Mouse (Mus musculus) thymus, postnatal 10 days (tissue): Measurements from ENCODE around the gene Gm10401.
A peak's percentile ranks its signal among the peaks of the same experiment; 100 is the strongest.
"Not testable (repeated sequence)": the region's sequence is repeated elsewhere in the genome, so short reads cannot be mapped to it uniquely, and the experiment has no call there.

Experiments used
- DNase-seq, 2 experiments: peaks; one replicate each; pipeline ENCODE4 v3.0.0; 2021; ENCODE audit warnings: low spot score in 2 of 2

Gene Gm10401

DNA sequence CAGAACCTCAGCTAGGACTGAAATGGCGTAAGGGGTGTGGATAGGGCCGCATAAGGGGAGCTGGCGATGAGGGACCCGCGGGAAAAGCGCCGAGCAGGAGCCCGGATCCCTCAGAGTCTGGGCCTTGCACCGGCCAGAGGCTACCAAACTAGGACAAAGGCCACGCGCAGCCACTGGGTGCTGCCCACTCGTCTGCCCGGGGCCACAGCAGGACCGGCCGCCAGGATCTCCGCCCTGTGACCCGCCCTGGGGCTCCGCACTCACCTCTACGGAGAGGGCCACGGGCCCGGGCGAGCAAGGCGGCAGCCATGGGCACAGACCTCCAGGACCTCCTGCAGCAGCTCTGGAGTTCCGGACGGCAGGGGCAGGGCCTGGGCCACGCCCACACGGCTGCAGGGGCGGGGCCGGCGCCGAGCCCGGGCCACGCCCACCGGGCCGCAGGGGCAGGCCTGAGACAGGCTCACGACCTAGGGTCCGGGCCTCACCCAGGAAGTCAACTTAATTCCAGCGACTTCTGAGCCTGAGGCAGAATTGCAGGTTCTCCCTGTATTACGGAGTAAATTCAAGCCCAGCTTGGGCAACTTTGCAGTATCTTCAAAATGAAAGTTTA, 21.0 kb upstream of the Gm10401 start, which contains the start of gene Acads:
Gene Acads (minus strand): TSS at position 386 of the 610 bp plus-strand sequence.
- DNase-seq: peak; percentile 83 to 89

GRCm38 (mm10) chr5:115117467-115117866, 19.4 kb upstream of the Gm10401 start:
- DNase-seq: no peak

- DNase-seq: no peak
Measured at GRCm38 (mm10) chr5:115116426-115116825, 18.3 kb upstream of the Gm10401 start.

- no peak for DNase-seq
Measured at GRCm38 (mm10) chr5:115114501-115114900, 16.4 kb upstream of the Gm10401 start.

DNA sequence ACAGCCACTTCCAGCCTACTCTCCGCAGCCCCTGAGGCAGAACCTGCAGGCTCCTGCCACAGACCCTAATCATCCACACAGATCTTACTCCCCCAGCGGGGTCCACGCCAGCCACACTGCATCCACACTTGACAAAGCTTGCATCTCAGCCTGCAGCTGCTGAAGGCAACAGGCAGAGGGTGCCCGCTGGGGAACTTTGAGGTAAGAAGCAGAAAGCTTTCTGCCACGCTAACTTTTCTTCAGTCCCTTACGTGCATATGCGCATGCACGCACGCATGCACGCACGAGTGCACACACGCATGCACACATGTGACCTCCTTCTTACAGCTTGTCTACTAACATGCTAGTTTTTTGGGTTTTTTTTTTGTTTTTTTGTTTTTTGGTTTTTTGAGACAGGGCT, 15.1 kb upstream of the Gm10401 start:
- DNase-seq: no peak

GRCm38 (mm10) chr5:115111156-115111555, 13.1 kb upstream of the Gm10401 start:
- DNase-seq: no peak

DNA sequence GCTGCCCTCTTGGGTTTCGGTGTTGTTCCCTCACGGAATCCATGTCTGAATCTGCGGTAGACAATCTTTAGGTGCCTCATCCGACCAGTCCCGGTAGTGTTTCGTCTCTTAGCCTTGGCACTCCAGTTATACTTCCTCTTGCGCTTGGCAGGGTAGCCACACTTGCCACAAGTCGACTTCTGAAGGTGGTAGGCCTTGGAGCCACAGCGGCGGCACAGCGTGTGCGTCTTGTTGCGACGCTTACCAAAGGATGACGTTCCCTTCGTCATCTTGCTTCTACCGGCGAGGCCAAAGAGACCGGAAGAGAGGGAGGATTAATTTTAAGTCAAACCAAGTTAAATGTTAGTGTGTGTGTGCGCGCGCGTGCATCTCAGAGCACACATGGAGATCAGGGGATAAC, 5.2 kb upstream of the Gm10401 start:
- DNase-seq: not testable (repeated sequence)

DNA sequence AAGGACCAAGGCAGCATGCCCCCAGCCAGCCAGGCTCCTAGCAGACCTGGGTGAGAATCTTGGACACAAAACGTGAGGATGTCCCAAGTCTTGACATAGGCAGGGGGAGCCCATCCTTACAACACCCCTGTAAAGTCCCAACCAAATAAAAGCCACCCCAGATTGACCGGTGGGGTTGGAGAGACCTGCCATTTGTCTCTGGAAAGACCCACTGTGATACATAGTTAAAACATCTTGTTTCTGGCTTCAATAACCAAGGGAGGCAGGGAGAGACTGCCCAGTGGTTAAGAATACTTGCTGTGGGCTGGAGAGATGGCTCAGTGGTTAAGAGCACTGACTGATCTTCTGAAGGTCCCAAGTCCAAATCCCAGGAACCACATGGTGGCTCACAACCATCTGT, 4.1 kb upstream of the Gm10401 start:
- DNase-seq: no peak

GRCm38 (mm10) chr5:115100473-115100872, 2.4 kb upstream of the Gm10401 start:
- DNase-seq: no peak

DNA sequence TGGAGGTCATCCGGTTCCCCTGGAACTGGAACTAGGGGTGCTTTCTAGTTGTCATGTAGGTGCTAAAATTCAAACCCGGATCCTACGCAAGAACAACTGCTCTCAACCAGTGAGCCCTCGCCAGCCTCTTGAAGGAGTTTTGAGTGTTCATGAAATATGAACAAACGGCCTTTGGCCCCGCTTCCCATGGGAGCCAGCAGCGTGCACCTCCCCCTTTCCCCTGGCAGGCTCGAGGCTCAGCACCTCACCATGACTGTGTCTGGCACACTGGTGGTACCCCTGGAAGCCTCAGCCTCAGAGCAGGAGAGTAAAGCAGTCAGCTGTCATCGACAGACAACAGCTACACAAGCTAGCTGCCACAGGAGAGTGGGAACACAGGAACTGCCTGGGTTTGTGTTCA, 1.9 kb upstream of the Gm10401 start:
- DNase-seq: no peak

- DNase-seq: no peak
Measured at GRCm38 (mm10) chr5:115099530-115099929, 1.4 kb upstream of the Gm10401 start.

GRCm38 (mm10) chr5:115091776-115092175, 6.3 kb downstream of the Gm10401 start:
- DNase-seq: no peak

DNA sequence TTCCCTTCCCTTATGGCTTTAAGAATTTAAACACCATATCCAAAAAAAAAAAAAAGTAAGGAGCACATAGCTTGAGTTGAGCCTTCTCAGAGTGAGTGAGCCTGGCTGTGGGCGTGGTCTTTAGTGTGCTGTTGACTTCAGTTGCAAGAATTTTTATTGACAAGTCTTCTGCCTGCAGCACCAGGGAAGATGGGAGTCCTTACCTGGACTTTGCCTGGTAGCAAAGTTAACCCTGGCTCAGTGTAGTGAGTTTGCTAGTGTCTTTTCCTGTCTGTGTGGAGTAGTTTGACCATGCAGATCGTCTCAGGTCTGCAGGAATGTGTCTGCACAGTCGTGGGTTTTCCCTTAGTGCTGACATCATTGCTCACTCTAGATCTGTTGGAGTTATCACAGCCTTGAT, 7.1 kb downstream of the Gm10401 start:
- no peak for DNase-seq

GRCm38 (mm10) chr5:115089592-115090268, 8.4 kb downstream of the Gm10401 start:
- DNase-seq: no peak

DNA sequence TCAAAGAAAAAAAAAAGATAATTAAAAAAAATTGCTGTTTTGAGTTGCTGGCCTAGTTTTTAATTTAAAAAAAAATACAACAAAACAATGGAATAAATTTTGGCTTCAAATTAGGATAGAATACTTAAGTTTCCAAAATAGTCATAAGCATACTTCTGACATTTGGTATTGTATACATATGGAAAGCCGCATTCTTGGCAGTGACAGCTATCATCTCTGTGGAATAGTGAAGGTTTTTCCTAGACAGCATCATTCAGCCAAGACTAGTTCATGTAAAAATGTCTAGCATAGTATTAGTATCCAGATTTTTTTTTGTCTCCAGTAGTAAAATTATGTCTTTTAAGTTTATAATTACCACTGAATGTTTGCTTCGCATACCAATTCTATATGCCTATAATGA, 12.4 kb downstream of the Gm10401 start:
- DNase-seq: no peak

DNA sequence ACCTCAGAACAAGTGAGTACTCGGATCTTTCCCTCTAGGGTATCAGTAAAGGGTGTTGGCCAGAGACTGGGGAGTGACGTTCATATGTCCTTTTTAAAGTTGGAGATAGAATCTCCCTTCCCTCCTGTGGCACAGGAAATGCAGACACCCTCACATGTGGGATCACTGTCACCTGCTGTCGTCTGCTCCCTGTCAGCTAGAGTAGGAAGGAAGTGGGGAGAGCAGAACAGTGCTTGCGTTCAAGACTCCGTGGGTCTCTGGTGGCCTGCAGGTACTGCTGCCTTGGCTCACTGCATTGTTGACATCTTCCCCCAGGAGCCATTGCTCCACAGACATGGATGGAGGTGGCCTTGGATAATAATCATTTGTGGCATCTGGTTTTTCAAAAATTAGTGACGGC, 14.6 kb downstream of the Gm10401 start:
- DNase-seq: peak; percentile 28 to 30

- peak; percentile 29 to 42 for DNase-seq
Measured at GRCm38 (mm10) chr5:115081636-115082035, 16.5 kb downstream of the Gm10401 start.

DNA sequence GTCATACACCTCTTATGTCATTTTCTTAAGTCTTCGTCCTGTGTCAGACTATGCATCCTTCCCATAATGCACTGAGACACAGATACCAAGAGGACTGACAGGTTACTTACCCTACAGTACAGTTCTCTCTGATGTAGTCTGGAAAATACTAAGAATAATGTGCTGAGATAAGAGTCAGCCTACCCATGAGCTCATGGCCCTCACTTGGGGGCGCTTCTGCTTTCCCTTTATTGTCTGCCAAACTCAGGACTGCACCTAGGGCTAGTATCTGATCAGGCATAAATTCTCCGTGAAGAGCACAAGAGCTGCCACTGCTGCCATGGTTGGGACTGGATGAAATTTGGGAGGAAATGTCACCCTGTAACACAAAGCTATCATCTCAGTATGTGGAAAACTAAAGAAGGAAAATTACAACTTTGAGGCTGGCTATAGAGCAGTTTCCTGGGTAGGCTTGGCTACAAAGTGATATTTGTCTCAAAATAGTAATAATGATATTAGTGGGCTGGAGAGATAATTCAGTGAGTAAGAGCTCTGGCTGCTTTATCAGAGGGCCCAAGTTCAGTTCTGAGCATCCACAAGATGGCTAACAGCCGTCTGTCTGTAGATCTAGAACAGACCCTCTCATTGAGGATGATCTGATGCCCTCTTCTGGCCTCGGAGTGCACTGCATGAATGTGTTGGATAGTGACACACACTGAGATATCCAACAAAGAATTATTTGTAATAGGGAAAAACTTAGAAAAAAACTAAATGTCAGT, 21.8 kb downstream of the Gm10401 start:
- DNase-seq: peak; percentile 49 to 70

DNA sequence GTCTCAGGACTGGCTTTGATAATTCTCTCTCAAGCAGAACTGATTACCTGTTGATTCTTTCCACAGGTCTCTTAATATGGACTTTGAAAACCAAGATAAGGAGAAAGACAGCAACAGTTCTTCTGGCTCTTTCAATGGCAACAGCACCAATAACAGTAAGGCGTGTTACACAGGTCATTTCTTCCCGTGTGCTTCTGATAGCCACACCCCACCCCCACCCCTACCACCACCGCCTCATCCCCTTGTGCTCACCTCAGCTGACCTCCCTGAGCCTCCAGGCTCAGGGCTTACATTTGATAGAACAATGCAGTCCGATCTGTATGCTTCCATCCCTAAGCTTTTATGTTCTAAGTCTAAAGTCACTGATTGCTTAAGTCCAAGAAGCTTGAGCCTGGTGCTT, 23.3 kb downstream of the Gm10401 start:
- no peak for DNase-seq

DNA sequence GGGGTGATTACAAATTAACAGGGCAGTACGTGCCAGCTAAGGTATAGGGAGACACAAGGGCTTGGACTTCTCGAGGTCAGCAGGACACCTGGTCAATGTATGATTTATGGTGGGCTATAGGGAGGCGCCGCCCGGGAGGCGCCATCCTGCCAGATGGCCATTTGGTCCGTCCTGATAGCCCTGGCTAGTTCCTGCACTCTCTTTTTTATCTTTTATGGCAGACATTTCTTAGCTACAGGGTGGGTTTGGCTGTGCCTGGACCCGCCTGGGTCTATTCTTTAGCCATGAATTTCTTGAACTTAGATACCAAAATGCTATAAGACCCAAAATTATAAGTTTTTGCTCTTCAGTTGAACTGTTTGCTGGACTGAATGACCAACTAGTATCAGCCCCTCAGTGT, 24.8 kb downstream of the Gm10401 start:
- DNase-seq: not testable (repeated sequence)

DNA sequence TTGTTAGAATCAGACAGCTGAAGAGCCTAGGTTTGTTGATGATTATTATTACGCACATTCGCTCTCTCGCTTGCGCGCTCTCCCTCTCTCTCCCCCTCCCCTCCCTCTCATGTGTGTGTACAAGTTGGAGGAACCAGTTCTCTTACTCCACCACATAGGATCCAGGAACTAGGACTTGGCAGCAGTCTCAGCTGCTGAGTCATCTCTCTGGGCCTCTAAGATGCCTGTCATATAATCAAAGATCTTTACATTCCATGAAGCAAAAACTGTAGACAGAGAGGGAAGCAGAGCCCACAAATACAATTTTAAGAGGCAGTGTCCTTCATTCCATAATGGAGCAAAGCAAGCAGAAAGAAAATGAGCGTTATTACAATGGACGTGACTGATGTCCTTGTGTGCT, 26.0 kb downstream of the Gm10401 start:
- no peak for DNase-seq

DNA sequence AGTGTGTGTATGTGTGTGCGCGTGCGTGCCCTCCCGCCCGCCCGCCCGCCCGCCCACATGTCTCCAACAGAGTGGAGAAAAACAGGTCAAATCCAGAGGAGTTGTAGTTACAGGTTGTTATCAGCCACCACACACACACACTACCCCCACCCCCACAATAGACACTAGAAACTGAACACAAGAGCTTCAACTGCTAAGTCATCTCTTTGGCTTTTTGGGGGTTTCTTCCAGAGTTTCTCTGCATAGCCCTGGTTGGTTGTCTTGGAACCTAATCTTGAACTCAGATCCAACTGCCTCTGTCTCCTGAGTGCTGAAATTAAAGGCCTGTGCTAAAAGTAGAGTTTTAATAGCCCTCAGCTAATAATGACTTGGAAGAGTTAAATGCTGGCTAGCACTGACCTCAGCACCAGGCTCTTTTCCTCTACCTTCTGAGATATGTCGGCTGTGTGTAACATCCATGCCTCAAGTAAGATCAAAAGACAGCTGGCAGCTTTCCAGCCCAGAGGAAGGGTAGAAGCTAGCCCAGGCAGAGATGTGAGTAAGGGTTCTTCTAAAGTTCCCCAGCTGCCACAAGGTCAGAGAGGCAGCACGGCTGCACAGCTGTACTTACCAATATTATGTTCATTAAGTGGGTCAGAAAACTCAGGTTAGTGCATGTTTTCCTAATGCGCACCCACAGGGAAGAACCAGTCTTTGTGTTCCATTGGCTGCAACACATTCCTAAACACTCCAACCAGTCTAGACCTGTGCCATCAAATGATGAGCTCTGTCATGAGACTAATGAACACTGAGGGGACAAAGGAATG, 26.8 kb downstream of the Gm10401 start:
- DNase-seq: peak; percentile 13 to 28
